Comparison of ENCODE assay signal across 1 mouse cellular context in the genomic region with DNA sequence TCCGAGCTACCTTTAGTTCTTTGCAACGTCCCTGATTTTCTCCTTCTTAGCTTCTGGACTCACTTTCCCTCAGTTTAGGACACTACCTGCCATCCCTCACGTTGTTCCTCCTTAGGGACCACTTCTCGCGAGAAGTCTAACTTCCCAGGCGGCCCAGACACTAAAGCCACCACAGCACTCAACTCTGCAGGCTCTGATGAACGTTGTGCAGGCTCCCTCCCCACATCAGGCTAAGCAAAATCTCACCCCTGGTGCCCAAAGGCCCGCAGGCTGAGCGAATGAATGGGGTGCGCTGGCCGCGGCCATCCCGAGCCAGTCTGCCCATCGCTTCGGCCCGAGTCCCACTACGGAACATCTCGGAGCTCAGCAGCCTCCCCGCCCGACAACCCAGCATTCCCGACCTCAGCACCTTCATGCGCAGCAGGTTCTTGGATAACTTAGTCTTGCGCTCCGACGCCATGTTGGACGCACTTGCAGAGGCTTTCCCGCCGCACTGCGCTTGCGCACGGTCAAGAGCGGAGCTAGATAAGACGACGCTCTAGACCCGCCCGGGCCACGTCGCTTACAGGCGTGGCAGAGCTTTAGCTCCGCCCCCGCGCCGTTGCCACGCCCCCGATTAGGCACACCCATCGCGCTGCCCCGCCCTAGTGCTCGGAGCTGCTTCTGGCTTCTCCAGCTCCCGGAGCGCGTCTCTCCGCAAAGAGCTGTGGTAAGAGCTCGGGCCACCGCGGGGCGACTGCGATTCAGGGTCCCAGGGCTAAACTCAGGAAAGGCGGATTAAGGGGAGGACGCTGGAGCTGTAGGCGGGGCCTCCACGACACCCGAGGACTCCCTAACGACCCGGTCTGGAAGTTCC.
TF ChIP-seq lines count a peak whose summit lies in the region.

A gene (minus strand): TSS at position 501 of the 856 bp plus-strand sequence.

TF ChIP-seq in MEL, 35 proteins besides CTCF, POLR2A, EP300 and RAD21 (continued from another document):
- 0 out of 2 replicates have a peak, but pooled peaks have one; percentile 9 for TF ChIP-seq MYC (IDR thresholded peaks at IDR 0.05; ENCODE audit: low read depth, low read length)
- peak; percentile 73 for TF ChIP-seq HCFC1 (IDR thresholded peaks at IDR 0.05; ENCODE audit: low read depth, low read length)
- peak; percentile 73; the same call in 1 of the 2 replicates for TF ChIP-seq ZMIZ1 (IDR thresholded peaks at IDR 0.05; ENCODE audit: low read depth, low read length)
- TF ChIP-seq GATA1 (IDR thresholded peaks at IDR 0.05; ENCODE audit: low read depth, low read length), result peak; percentile 79; the same call in 1 of the 2 replicates
- TF ChIP-seq SMC3 (IDR thresholded peaks at IDR 0.05; ENCODE audit: low read depth, low read length), result peak; percentile 41; the same call in 1 of the 2 replicates
- TF ChIP-seq MAFK (IDR thresholded peaks at IDR 0.05; ENCODE audit: borderline replicate concordance, low read depth, low read length), result no peak
- no peak for TF ChIP-seq POLR2AphosphoS5 (IDR thresholded peaks at IDR 0.05; ENCODE audit: borderline replicate concordance, low read depth, low read length)
- TF ChIP-seq POLR2AphosphoS2 (IDR thresholded peaks at IDR 0.05; ENCODE audit: low read length), result peak; percentile 88; the same call in 1 of the 2 replicates
